Mouse (Mus musculus): ENCODE results near the gene Tgm5.
A peak's percentile ranks its signal among the peaks of the same experiment; 100 is the strongest.
"Not testable (repeated sequence)": the region's sequence is repeated elsewhere in the genome, so short reads cannot be mapped to it uniquely, and the experiment has no call there.

Gene Tgm5

DNA sequence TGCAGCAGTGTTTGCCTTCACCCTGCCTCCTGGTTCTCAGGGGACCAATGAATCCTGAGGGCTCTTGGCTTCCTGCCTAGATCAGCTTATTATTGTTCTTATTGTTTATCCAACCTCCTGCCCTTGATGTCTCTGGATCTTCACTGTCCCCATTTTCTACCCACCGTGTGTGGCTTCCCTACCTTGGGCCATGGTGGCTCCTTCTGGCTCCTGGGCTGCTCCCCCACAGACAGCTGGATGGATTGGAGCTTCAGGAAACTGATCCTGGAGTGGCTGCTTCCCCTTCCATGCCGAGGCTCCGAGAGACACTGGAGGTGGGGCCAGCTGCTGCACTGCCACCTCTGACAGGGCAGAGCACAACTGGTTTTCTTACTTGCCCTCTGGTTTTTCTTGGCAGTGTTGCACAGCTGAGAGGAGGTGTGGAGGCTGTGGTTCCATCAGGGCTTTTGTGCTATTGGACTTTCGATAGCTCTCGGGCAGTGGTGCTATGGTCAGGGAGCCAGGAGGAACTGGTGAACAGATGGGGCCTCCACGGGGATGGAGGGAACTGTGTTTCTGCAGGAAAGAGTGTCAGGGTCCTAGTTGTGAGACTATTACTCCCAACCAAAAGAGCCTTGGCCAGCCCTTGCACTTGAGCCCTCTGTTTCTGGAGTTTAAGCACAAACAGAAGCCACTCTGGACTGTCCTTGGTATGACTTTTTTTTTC lies at the start of gene Tgm5:
TSS of gene Tgm5 (minus strand) at position 362 of the 706 bp plus-strand sequence.
- no peak for DNase-seq (ENCODE audit: extremely low spot score, low spot score)

- DNase-seq (ENCODE audit: extremely low spot score, low spot score), result no peak
These were observed 47.2 kb upstream of the Tgm5 start for GRCm38 (mm10) chr2:121132822-121133221.

DNA sequence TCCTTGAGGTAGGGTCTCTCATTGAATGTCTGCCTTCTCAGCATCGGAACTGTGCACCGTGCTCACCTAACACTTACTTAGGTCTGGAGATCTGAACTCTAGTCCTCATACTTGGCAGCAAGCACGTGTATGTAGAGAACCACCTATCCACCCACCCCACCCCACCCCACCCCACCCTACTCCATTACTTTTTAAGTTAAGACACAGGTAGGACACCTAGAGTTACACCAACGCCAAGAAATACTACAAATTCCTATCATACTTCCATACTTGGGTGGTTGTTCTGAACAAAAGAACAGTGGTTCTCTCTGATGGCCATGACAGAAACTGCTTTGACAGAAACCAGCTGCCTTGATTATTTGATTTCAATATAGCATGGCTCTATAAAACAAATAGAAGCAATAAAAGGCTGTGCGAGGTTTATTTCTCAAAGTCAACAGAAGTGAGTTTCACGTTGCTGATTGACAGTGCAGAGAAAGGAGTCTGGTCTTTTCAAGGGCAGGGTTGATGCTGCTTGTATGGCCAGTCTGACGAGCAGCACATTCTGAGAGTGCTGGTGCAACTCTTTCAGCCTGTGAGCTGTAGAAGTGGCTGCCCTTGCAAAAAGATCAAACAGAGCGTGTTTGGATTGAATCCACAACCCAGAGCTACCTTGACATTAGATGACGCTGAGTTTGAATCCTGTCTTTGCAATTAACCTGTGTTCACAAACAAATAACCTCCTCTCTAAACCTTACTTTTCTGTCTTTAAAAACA lies 43.4 kb upstream of the Tgm5 start:
- DNase-seq (ENCODE audit: extremely low spot score, low spot score), result no peak

DNA sequence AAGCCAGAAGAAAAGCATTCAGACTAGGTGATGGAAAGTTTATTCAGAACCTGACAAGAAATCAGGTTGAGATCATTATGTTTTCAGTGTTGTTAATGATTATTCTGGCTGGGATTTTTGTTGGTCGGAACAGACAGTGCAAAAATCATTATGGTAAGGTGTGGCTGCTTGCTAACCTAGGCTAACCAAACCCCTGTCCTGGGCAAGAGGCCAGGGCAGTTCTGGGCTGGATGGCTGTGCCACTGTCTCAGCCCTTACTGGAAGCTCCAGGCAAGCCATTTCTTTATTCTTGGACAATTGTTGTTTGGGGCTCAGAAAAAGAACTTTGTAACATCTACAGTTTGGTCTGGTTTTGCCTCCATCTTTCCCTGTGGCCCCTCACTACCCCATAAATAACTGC lies 41.9 kb upstream of the Tgm5 start:
- DNase-seq (ENCODE audit: extremely low spot score, low spot score), result no peak

- DNase-seq (ENCODE audit: extremely low spot score, low spot score), result not testable (repeated sequence)
These were observed 40.7 kb upstream of the Tgm5 start for GRCm38 (mm10) chr2:121126302-121126701.

- no peak for DNase-seq (ENCODE audit: extremely low spot score, low spot score)
These were observed 33.6 kb upstream of the Tgm5 start for GRCm38 (mm10) chr2:121119260-121119659.

DNA sequence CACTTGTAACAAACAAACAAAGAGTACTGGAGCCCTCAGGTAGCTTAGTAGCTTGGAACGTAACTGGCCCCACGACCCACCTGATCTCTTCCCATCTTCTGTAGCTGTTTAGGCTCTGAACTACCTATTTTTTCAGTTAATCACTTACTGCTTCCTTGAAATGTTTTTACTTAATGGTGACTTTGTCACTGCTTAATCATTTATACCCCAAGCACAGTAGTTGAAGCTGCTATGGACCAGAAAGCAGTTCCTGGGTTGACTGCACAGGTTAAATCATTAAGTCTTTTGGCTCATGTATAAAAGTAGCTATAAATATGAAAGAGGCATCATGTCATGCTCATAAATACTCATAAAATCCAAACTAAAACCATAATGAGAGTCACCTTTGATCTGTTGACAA lies 29.8 kb upstream of the Tgm5 start:
- no peak for DNase-seq (ENCODE audit: extremely low spot score, low spot score)

- no peak for DNase-seq (ENCODE audit: extremely low spot score, low spot score)
These were observed 24.1 kb upstream of the Tgm5 start, which contains the start of gene Tgm7 for GRCm38 (mm10) chr2:121109695-121110094. Gene Tgm7, minus strand, starts transcription at chr2:121109795.

DNA sequence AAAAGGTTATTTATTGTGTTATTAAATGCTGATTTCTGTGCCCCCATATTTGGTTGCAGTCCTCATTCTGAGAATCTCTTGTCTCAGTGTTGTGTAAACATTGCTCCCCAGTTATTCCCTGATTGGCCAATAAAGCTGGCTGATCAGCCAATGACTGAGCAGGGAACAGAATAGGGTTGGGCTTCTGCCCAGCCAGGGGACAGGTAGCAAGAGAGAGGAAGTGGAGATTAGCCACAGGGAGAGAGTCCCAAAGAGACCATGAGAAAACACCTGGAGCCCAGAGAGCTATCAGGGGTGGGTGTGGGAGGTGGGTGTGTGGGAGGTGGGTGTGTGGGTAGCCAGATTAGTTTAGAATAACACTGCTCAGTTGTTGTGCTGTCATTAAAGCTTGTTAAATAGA lies 20.3 kb upstream of the Tgm5 start:
- no peak for DNase-seq (ENCODE audit: extremely low spot score, low spot score)

DNA sequence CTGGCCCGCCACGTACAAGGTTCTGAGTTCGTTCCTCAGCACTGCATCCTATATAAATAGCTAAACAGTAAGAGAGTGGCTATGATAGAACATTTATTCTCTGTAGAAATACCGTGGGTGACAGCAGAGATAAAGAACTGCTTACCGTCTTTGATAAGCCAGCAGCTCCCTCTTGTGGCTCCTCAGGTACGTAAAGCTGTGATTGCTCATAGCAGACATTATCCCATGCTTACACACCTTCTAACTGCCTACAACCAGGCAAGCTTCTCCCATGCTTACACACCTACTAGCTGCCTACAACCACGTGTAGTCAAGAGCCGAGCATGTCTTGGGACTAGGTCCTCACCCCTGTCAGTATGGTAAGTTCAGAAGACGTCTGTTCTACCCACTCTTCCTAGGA lies 16.4 kb upstream of the Tgm5 start:
- DNase-seq (ENCODE audit: extremely low spot score, low spot score), result peak; percentile 49

- no peak for DNase-seq (ENCODE audit: extremely low spot score, low spot score)
These were observed 4.1 kb upstream of the Tgm5 start for GRCm38 (mm10) chr2:121089751-121090150.

- DNase-seq (ENCODE audit: extremely low spot score, low spot score), result no peak
These were observed 2.9 kb upstream of the Tgm5 start for GRCm38 (mm10) chr2:121088507-121088906.

DNA sequence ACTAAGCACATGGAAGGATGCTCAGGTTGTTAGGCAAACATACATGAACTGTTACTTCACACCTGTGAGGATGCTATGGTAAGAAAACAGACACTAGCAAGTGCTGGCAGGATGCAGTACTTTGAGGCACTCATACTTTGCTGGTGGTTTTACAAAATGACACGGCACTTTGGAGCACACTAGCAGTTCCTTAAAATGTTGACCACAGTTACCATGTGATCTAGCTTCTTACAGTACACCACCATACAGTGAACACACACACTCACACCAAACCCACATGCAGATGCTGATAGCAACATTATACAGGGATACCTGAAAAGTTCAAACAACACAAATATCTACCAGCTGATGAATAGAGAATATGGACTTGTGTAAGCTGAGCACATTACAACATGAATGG lies 3.0 kb downstream of the Tgm5 start:
- DNase-seq (ENCODE audit: extremely low spot score, low spot score), result no peak

GRCm38 (mm10) chr2:121074747-121075146 lies 10.9 kb downstream of the Tgm5 start:
- DNase-seq (ENCODE audit: extremely low spot score, low spot score), result no peak

DNA sequence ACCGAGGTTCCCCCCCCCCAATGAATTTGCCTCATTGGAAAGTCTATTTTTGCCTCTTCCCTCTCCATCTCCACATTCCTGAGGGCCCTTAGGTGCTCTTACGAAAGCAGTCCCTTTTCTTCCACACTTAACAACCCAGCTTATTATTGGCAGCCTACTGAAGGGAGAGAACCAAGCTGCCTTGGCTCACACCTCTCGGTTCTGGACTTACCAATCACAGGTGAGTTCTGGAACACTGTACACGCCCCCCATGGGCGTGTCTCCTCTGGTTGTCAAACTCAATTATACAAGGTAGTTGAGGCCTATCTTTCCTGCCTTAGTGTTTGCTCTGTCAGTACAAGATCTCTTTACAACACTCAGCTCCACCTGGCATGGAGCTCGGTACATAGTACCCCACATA lies 13.8 kb downstream of the Tgm5 start:
- DNase-seq (ENCODE audit: extremely low spot score, low spot score), result no peak

GRCm38 (mm10) chr2:121069506-121069905 lies 16.1 kb downstream of the Tgm5 start:
- DNase-seq (ENCODE audit: extremely low spot score, low spot score), result no peak

- no peak for DNase-seq (ENCODE audit: extremely low spot score, low spot score)
These were observed 18.5 kb downstream of the Tgm5 start for GRCm38 (mm10) chr2:121067116-121067515.

DNA sequence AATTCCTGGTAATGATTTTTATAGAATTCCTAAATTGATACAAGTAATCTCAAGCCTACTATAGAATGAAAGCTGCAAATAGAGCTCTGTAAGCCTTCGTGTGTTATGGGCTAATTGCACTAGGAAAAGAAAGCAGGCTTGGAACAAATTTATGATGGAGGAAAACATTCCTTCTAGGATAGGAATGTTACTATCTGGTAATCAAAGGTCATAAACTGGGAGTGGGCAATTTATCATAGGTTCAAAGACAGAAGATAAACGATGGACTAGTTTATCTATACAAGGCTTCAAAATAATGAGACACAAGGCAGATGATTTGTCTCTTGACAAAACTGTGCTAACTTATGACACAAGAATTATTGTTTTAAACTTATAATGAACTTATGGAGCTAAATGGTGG lies 24.3 kb downstream of the Tgm5 start:
- DNase-seq (ENCODE audit: extremely low spot score, low spot score), result no peak

- DNase-seq (ENCODE audit: extremely low spot score, low spot score), result no peak
These were observed 27.6 kb downstream of the Tgm5 start for GRCm38 (mm10) chr2:121057997-121058396.

- DNase-seq (ENCODE audit: extremely low spot score, low spot score), result no peak
These were observed 29.7 kb downstream of the Tgm5 start for GRCm38 (mm10) chr2:121055915-121056314.

- DNase-seq (ENCODE audit: extremely low spot score, low spot score), result no peak
These were observed 31.6 kb downstream of the Tgm5 start for GRCm38 (mm10) chr2:121054060-121054459.

- no peak for DNase-seq (ENCODE audit: extremely low spot score, low spot score)
These were observed 33.5 kb downstream of the Tgm5 start for GRCm38 (mm10) chr2:121052176-121052575.

DNA sequence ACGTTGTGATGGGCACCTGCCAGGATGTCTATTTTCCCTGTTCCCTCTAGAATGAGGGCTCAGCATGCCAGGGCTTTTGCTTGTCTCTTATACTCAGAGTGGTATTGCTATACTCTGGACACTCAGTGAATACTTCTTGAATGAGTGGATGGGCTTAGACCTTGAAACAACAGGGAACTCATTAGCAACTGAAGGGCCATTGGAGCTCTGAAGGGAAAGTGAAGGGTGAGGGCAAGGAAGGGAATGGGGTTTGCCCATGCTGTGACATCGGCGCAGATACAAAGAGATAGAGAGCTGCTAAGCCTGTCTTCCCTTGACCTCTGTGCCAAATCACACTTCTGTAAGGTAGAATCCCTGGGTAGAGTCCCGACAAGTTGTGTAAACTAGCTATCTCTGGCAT lies 40.0 kb downstream of the Tgm5 start:
- DNase-seq (ENCODE audit: extremely low spot score, low spot score), result no peak

Measured in neural tube, embryonic 10.5 days (tissue).